Mouse (Mus musculus): ENCODE results near the gene Fcgr1. TPM values are rescaled to one million over a fixed set of nuclear protein-coding genes. Genes with fewer than 3 reads are reported as not detected.

Gene Fcgr1
- polyA plus RNA-seq, 1 experiment: not detected

DNA sequence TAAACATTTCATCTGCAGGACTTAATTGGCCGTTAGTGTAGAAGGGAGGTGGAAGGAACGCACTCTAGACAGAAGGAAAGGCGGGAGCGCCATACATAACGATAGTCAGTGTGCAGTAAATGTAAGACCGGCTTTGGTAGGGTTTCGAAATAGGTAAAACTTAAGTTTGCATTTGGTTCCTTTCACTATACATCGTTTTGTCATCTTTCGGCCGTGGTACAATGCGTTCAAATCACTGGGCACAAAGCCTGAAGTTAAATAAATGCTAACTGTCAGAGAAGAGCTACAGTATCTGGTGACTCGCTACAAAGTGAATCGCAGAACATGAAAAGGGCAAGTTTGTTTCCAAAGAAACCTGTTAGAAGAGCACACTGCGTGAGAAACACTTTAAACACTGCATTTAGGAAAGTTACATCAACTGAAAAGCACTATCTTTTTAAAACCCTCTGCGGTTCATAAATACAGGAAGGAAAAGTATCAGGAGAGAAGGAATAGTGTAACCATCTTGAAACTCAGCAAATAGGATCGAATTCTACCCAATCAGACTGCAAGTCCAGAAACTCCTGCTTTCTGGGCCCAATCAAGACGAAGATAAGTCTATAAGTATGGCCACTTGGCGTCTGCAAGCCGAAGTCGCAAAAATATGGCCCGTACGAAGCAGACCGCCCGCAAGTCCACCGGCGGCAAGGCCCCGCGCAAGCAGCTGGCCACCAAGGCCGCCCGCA lies 25.6 kb downstream of the Fcgr1 start, which contains the start of gene Hist2h3b:
TSS of gene Hist2h3b (plus strand) at position 604 of the 725 bp plus-strand sequence.
- TF ChIP-seq CTCF (IDR thresholded peaks at IDR 0.05; ENCODE audit: insufficient read depth, low read depth, low read length) (no peak), POLR2A (IDR thresholded peaks at IDR 0.05; ENCODE audit: insufficient read depth, low read depth, low read length) (peak; percentile 86)
- Histone ChIP-seq H3K27ac (ENCODE audit: insufficient read depth, low read depth, low read length) (peak within 1 kb of the TSS; percentile 98), H3K4me3 (ENCODE audit: insufficient read depth, low read depth, low read length) (peak within 1 kb of the TSS; percentile 86), H3K4me1 (ENCODE audit: control insufficient read depth, insufficient read depth, low read length) (peaks cover 3% of the 10 kb centered on the region; the same call in 1 of the 2 replicates)
- 5% methylated on average over 30 of the region's 30 CpGs for WGBS

DNA sequence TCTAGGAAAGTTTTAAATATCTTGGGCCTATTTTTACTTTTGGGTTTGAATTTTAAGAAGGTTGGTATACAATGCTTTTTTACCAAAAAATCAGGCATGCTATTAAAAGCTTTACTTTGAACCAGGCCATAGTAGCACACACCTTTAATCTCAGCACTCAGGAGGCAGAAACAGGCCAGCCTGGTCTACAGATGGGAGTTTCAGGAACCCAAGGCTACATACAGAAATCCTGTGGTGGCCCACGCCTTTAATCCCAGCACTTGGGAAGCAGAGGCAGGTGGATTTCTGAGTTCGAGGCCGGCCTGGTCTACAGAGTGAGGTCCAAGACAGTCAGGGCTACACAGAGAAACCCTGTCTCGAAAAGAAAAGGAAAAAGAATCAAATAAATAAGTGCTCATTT lies 26.2 kb downstream of the Fcgr1 start:
- peaks cover 3% of the 10 kb centered on the region; the same call in 1 of the 2 replicates for H3K4me1 ChIP-seq (ENCODE audit: control insufficient read depth, insufficient read depth, low read length)
- TF ChIP-seq CTCF (IDR thresholded peaks at IDR 0.05; ENCODE audit: insufficient read depth, low read depth, low read length) (no peak), POLR2A (IDR thresholded peaks at IDR 0.05; ENCODE audit: insufficient read depth, low read depth, low read length) (no peak)
- H3K4me3 ChIP-seq (ENCODE audit: insufficient read depth, low read depth, low read length): no peak overlapping the region
- 64% methylated on average over 4 of the region's 4 CpGs for WGBS
- peak overlapping the region; percentile 41; the same call in 1 of the 2 replicates for H3K27ac ChIP-seq (ENCODE audit: insufficient read depth, low read depth, low read length)

DNA sequence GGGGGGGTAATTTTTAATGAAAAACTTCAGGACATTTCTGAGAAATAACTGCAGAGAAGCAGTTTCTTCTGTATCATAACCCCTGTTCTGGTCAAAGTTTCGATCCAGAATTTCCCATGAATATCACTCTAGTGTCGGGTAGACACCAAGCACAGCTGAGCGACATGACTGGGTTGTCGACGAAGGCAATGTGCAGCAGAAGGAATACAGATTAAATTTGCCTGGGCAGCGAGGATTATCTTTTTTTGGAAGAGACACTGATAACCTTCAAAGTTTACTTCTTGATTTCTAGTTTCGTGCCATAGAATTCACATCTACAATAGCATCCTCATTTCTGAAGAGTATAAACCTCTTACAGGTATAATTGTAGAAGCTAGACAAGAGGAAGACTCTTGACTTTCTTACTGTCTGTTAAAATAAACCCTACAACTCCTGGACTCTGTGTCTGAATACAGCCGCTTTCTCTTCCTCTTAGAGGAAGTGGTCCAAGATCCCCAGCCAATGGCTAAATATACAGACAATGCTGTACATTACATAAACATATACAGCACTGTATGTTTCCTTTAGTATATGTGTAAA lies 27.5 kb downstream of the Fcgr1 start:
- no peak overlapping the region for H3K27ac ChIP-seq (ENCODE audit: insufficient read depth, low read depth, low read length)
- 93% methylated on average over 8 of the region's 8 CpGs for WGBS

DNA sequence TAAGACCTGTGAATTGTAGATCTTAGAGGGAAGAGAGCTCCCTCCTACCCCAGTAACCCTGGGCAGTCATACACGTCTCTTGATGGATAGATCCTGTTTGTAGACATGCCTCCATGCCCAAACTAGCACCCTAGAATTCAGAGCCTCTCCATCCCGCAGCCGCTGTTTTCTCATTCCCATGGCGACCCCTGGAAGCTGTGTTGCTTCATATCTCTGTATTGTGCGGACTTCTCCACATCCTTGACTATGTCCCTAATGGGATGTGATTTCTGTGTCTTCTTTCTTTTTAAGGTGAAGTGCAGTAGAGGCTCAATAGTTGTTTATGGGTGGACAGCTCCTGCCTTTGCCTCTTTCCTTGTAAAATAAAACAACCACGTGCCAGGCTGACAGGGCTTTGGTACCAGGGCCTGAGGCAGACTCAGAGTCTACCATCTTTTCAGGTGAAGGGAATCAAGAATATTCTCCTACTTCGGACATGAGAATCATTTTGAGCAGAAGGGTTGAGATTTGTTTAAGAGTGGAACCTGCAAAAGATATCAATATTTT lies 29.3 kb downstream of the Fcgr1 start:
- 54% methylated on average over 7 of the region's 7 CpGs for WGBS
- peak overlapping the region; percentile 97 for H3K27ac ChIP-seq (ENCODE audit: insufficient read depth, low read depth, low read length)
- TF ChIP-seq POLR2A (IDR thresholded peaks at IDR 0.05; ENCODE audit: insufficient read depth, low read depth, low read length) (no peak), CTCF (IDR thresholded peaks at IDR 0.05; ENCODE audit: insufficient read depth, low read depth, low read length) (no peak)
- H3K4me1 ChIP-seq (ENCODE audit: control insufficient read depth, insufficient read depth, low read length): peaks cover 5% of the 10 kb centered on the region
- no peak overlapping the region for H3K4me3 ChIP-seq (ENCODE audit: insufficient read depth, low read depth, low read length)

More for the DNA sequence above, 27.5 kb downstream of the Fcgr1 start:
- Histone ChIP-seq H3K4me1 (ENCODE audit: control insufficient read depth, insufficient read depth, low read length) (peaks cover 5% of the 10 kb centered on the region), H3K4me3 (ENCODE audit: insufficient read depth, low read depth, low read length) (no peak overlapping the region)
- no peak for TF ChIP-seq POLR2A (IDR thresholded peaks at IDR 0.05; ENCODE audit: insufficient read depth, low read depth, low read length)
- TF ChIP-seq CTCF (IDR thresholded peaks at IDR 0.05; ENCODE audit: insufficient read depth, low read depth, low read length): no peak

DNA sequence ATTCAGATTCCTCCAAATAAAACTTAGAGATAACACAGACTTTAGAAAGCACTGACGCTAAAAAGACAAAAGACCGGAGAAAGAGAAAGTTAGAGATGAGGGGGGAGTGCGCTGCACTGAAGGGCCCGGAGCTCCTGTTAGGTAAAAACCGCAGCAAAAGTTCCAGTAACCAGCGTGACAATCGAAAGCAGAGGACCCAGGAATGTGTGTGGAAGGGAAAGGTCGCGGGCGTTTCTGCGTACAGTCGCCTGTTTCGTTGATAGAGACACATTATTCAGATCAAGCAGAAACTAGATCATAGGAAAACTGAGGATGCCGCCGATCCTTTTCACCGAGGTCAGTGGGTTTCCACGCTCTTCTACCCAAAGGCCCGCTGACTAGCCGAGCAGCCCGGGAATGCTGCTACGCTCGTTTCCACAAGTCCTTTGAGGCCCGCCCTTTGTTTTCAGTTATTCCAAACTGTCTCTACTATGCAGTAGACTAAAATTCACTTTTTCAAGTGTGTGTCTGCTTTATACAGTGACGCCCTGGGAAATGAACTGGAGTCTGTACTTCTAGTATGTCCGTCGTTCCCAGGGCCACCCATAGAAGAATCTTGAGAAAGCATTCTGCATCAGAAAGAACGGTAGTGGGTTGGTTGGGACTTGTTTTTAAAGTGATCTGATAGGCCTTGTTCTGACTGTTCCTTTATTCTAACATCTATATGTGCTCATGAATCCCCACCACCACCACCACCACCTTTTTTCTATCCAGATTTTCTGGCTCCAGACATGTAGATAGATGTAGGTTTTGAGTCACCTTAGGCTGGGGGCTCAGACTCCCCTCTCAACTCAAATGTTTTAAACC lies 30.0 kb downstream of the Fcgr1 start:
- TF ChIP-seq CTCF (IDR thresholded peaks at IDR 0.05; ENCODE audit: insufficient read depth, low read depth, low read length) (peak; percentile 14), POLR2A (IDR thresholded peaks at IDR 0.05; ENCODE audit: insufficient read depth, low read depth, low read length) (no peak)
- WGBS: under 1% methylated on average over 27 of the region's 27 CpGs

DNA sequence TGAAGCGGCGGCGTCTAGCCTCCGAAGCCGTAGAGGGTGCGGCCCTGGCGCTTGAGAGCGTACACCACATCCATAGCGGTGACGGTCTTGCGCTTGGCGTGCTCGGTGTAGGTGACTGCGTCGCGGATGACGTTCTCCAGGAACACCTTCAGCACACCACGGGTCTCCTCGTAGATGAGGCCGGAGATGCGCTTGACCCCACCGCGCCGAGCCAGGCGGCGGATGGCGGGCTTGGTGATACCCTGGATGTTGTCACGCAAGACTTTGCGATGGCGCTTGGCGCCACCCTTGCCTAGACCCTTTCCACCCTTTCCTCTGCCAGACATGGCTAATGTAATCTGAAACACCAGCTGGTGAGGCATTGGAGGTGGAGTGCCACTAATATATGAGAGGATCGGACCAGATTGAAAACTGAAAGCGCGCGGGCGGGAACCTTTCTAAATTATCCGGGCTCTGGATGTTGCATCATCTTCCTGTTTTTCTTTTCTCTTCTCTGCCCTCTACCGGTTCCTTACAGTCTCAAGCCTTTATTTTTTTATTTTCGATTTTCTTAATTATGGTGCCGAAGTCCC lies 30.7 kb downstream of the Fcgr1 start, which contains the start of gene Hist2h4:
TSS of gene Hist2h4 (minus strand) at position 333 of the 572 bp plus-strand sequence.
- WGBS: under 1% methylated on average over 40 of the region's 40 CpGs
- Histone ChIP-seq H3K27ac (ENCODE audit: insufficient read depth, low read depth, low read length) (peak within 1 kb of the TSS; percentile 97), H3K4me1 (ENCODE audit: control insufficient read depth, insufficient read depth, low read length) (peaks cover 7% of the 10 kb centered on the region), H3K4me3 (ENCODE audit: insufficient read depth, low read depth, low read length) (peak within 1 kb of the TSS; percentile 86)
- TF ChIP-seq CTCF (IDR thresholded peaks at IDR 0.05; ENCODE audit: insufficient read depth, low read depth, low read length) (no peak), POLR2A (IDR thresholded peaks at IDR 0.05; ENCODE audit: insufficient read depth, low read depth, low read length) (peak; percentile 96)

More for the DNA sequence above, 30.0 kb downstream of the Fcgr1 start:
- Histone ChIP-seq H3K27ac (ENCODE audit: insufficient read depth, low read depth, low read length) (peak overlapping the region; percentile 97), H3K4me1 (ENCODE audit: control insufficient read depth, insufficient read depth, low read length) (peaks cover 5% of the 10 kb centered on the region), H3K4me3 (ENCODE audit: insufficient read depth, low read depth, low read length) (peak overlapping the region; percentile 57)

DNA sequence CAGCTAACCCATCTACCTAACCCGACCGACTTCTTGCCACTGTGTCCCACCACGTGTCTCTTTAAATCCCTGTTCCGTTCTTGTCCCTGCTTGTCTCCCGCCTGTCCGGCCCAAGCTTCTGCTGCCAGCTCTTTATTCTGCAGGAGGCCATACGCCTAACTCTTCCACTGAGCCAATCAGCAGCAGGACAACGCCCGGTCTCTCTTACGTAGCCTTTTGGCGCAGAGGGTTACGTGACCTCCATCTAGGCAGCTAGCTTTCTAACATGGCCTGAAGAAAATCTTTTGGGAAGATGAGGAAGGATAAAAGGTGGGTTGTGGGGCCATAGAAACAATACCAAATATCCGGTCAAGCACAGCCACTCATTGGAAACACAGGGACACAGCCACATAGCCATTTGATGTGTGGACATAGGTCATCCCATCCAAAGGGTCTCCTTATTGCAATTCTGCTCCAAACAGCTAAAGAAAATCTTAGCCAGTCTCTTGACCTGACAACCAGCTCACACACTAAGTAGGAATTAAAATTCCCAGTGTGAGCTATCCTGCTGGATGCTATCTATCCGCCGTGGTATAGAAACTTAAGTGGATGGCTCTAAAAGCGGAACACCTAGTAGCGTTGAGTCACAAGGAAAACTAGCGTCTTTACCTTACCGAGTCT lies 31.4 kb downstream of the Fcgr1 start:
- TF ChIP-seq CTCF (IDR thresholded peaks at IDR 0.05; ENCODE audit: insufficient read depth, low read depth, low read length): no peak
- TF ChIP-seq POLR2A (IDR thresholded peaks at IDR 0.05; ENCODE audit: insufficient read depth, low read depth, low read length): no peak
- WGBS: under 1% methylated on average over 19 of the region's 19 CpGs
- Histone ChIP-seq H3K4me3 (ENCODE audit: insufficient read depth, low read depth, low read length) (peak overlapping the region; percentile 86), H3K4me1 (ENCODE audit: control insufficient read depth, insufficient read depth, low read length) (peaks cover 7% of the 10 kb centered on the region), H3K27ac (ENCODE audit: insufficient read depth, low read depth, low read length) (peak overlapping the region; percentile 97)

DNA sequence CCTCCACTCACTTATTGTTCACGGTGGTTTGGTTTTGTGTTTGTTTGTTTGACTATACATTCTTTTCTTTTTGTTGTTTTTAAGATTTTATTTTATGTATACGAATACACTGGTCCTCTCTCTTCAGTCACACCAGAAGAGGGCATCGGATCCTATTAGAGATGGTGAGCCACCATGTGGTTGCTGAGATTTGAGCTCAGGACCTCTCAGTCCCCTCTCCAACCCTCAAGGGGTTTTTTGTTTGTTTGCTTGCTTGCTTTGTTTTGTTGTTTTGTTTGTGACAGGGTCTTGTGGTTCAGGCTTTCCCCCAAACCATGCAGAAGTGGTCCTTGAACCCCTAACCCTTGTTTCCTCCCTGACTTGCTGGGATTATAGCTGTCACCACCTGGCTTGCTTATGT lies 32.1 kb downstream of the Fcgr1 start:
- peaks cover 7% of the 10 kb centered on the region for H3K4me1 ChIP-seq (ENCODE audit: control insufficient read depth, insufficient read depth, low read length)
- WGBS: 33% methylated on average over 3 of the region's 3 CpGs
- no peak overlapping the region for H3K4me3 ChIP-seq (ENCODE audit: insufficient read depth, low read depth, low read length)
- TF ChIP-seq POLR2A (IDR thresholded peaks at IDR 0.05; ENCODE audit: insufficient read depth, low read depth, low read length): no peak
- TF ChIP-seq CTCF (IDR thresholded peaks at IDR 0.05; ENCODE audit: insufficient read depth, low read depth, low read length): no peak
- H3K27ac ChIP-seq (ENCODE audit: insufficient read depth, low read depth, low read length): peak overlapping the region; percentile 97

Measured in olfactory bulb, adult 2 months (tissue).